Mouse (Mus musculus): Measurements from ENCODE around the gene Kctd17. TPM values are rescaled to one million over a fixed set of nuclear protein-coding genes. Genes with fewer than 3 reads are reported as not detected.

Gene Kctd17
- polyA plus RNA-seq, 1 experiment from 2014 or later: 60.5 TPM

DNA sequence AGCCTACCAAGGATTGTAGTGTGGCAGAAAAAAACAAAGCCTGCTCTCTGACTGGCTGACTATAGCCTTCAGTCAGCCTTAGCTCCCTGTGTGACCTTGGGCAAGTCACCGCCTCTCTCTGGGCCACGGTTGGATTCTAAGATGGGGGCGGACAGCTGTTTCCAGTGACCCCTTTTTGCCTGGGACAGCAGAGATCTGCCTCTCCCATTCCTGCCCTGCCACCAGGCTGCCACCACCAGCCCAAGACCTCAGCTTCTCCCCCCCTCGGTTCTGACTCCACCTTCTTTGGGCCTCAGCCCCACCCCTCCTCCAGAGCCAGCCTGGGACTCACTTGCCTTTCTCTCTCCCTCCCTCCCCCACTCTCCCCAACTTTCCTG is 9.6 kb downstream of the Kctd17 start:
- H3K4me2 ChIP-seq: no peak overlapping the region
- H3K4me3 ChIP-seq (ENCODE audit: low read depth, low read length): no peak overlapping the region
- H3K4me1 ChIP-seq (ENCODE audit: control insufficient read depth, insufficient read depth, low read length): peaks cover 37% of the 10 kb centered on the region
- H3K9me3 ChIP-seq (ENCODE audit: control insufficient read depth, low read length): no peaks in the 10 kb centered on the region
- no peak overlapping the region for H3K27ac ChIP-seq (ENCODE audit: low read depth, low read length)
- 37% methylated on average over 4 of the region's 4 CpGs for WGBS
- no peak for DNase-seq (ENCODE audit: low spot score, missing footprints)
- ATAC-seq (ENCODE audit: low FRiP score): no peak
- H3K27me3 ChIP-seq (ENCODE audit: control insufficient read depth, insufficient read depth, low read length): no peaks in the 10 kb centered on the region
- 0 out of 2 replicates have a peak, but pooled peaks cover 4% of the 10 kb centered on the region for H3K36me3 ChIP-seq (ENCODE audit: control insufficient read depth, insufficient read depth, low read length)
- no peak overlapping the region for H3K9ac ChIP-seq (ENCODE audit: low read length)

DNA sequence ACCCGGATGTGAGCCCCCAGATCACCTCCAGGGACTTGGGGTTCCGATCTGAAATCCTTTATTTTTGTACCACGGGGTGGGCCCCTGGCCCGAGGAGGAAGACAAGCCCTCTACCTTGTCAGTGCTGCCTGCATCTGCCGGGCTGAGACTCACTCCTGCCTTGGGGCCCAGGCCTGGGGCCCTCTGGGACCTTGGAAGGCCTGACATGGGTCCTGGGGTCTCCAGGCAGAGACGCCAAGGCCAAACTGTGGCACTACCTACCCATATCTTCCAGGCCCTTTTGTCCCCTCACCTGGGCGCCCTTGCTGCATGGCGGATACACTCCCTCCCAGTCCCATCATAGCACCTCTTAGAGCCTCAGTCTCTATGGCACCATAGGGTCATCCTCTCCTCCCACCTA is 10.1 kb downstream of the Kctd17 start:
- Histone ChIP-seq H3K9ac (ENCODE audit: low read length) (no peak overlapping the region), H3K9me3 (ENCODE audit: control insufficient read depth, low read length) (no peaks in the 10 kb centered on the region), H3K27me3 (ENCODE audit: control insufficient read depth, insufficient read depth, low read length) (no peaks in the 10 kb centered on the region), H3K36me3 (ENCODE audit: control insufficient read depth, insufficient read depth, low read length) (0 out of 2 replicates have a peak, but pooled peaks cover 4% of the 10 kb centered on the region), H3K4me1 (ENCODE audit: control insufficient read depth, insufficient read depth, low read length) (peaks cover 37% of the 10 kb centered on the region), H3K4me2 (no peak overlapping the region), H3K27ac (ENCODE audit: low read depth, low read length) (no peak overlapping the region), H3K4me3 (ENCODE audit: low read depth, low read length) (no peak overlapping the region)
- no peak for DNase-seq (ENCODE audit: low spot score, missing footprints)
- WGBS: 49% methylated on average over 8 of the region's 8 CpGs
- no peak for ATAC-seq (ENCODE audit: low FRiP score)

DNA sequence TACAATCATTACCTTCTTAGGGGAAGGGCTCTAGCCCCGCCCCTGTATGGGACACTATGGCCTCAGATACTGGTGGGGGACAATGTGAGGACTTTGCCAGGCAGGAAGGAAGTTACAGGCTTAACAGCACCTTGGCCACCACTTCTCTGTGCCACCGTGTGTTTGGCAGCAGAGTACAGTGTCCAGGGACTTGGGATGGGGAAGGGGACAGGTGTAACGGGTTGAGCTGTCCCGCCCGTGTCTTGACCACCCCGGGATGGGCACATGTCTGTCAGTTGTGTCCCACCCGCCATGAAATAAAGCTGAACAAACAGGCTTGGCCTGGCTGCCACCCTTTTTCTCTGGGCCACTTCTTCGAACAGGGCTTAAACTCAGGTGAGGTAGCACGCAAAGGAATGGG is 10.6 kb downstream of the Kctd17 start:
- WGBS: 60% methylated on average over 9 of the region's 9 CpGs
- Histone ChIP-seq H3K4me3 (ENCODE audit: low read depth, low read length) (no peak overlapping the region), H3K4me1 (ENCODE audit: control insufficient read depth, insufficient read depth, low read length) (peaks cover 39% of the 10 kb centered on the region), H3K9ac (ENCODE audit: low read length) (no peak overlapping the region), H3K36me3 (ENCODE audit: control insufficient read depth, insufficient read depth, low read length) (0 out of 2 replicates have a peak, but pooled peaks cover 2% of the 10 kb centered on the region), H3K27me3 (ENCODE audit: control insufficient read depth, insufficient read depth, low read length) (no peaks in the 10 kb centered on the region), H3K27ac (ENCODE audit: low read depth, low read length) (no peak overlapping the region), H3K9me3 (ENCODE audit: control insufficient read depth, low read length) (no peaks in the 10 kb centered on the region), H3K4me2 (no peak overlapping the region)
- DNase-seq (ENCODE audit: low spot score, missing footprints): no peak
- no peak for ATAC-seq (ENCODE audit: low FRiP score)

DNA sequence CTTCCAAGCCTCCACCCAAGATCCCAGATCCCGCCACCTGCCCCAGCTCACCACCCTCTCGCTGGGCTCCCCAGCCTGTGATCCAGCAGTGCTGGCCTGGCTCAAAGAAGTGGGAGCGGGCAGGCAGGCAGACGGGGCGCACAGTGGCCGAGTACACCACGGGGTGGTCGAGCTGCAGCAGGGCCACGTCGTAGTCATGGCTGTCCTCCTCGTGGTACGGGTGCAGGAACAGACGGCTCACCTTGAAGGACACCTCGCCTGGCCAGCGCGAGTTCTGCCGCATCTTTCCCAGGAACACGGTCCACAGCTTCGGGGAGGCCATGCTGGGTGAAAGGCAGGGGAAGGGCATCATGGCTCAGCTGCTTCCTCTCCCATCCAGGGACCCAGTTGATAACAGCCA is 13.9 kb downstream of the Kctd17 start:
- Histone ChIP-seq H3K4me3 (ENCODE audit: low read depth, low read length) (no peak overlapping the region), H3K27ac (ENCODE audit: low read depth, low read length) (no peak overlapping the region), H3K4me2 (no peak overlapping the region), H3K36me3 (ENCODE audit: control insufficient read depth, insufficient read depth, low read length) (no peaks in the 10 kb centered on the region), H3K4me1 (ENCODE audit: control insufficient read depth, insufficient read depth, low read length) (peaks cover 11% of the 10 kb centered on the region), H3K9me3 (ENCODE audit: control insufficient read depth, low read length) (no peaks in the 10 kb centered on the region), H3K27me3 (ENCODE audit: control insufficient read depth, insufficient read depth, low read length) (no peaks in the 10 kb centered on the region), H3K9ac (ENCODE audit: low read length) (no peak overlapping the region)
- ATAC-seq (ENCODE audit: low FRiP score) (no peak), DNase-seq (ENCODE audit: low spot score, missing footprints) (no peak)
- 87% methylated on average over 19 of the region's 19 CpGs for WGBS

DNA sequence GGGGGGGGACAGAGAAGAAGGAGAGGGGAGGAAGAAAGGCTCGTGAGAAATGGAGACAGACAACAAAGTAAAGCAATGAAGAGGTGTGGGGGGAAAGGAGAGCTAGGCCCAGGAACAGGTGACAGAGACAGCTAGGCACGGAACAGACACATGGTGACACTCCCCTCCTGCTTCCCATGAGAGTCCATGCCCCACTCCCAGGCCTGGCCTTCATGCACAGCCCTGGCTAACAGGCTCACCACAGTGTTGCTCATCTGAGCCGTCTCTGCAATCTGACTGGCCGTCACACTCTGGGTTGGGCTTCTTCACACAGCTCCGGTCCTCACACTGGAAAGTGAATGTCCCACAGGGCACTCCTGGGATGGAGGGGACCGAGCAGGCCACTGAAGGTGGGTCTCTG is 15.5 kb downstream of the Kctd17 start:
- H3K9me3 ChIP-seq (ENCODE audit: control insufficient read depth, low read length): no peaks in the 10 kb centered on the region
- WGBS: 55% methylated on average over 6 of the region's 6 CpGs
- no peaks in the 10 kb centered on the region for H3K36me3 ChIP-seq (ENCODE audit: control insufficient read depth, insufficient read depth, low read length)
- peaks cover 6% of the 10 kb centered on the region for H3K4me1 ChIP-seq (ENCODE audit: control insufficient read depth, insufficient read depth, low read length)
- H3K4me2 ChIP-seq: no peak overlapping the region
- no peak overlapping the region for H3K9ac ChIP-seq (ENCODE audit: low read length)
- no peak for DNase-seq (ENCODE audit: low spot score, missing footprints)
- no peaks in the 10 kb centered on the region for H3K27me3 ChIP-seq (ENCODE audit: control insufficient read depth, insufficient read depth, low read length)
- H3K27ac ChIP-seq (ENCODE audit: low read depth, low read length): no peak overlapping the region
- no peak overlapping the region for H3K4me3 ChIP-seq (ENCODE audit: low read depth, low read length)
- no peak for ATAC-seq (ENCODE audit: low FRiP score)

DNA sequence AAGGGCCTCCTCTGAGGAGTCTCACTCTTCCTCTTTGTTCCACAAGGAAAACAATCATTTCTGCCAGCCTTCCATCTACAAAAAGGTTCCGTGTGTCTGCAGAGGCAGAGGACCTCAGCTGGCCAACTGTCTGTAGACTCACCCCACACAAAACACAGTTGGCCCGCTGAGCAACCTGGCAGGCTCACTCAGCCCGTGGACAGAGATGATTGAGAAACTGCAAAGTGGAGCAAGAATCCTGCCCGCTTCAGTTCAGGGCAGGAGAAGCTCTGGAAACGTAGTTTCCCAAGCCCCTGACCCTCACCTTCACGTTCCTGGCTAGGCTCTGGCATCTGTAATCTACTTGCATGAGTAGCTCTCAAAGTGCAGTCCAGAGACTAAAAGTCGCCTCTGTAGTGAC is 18.8 kb downstream of the Kctd17 start:
- Histone ChIP-seq H3K27ac (ENCODE audit: low read depth, low read length) (no peak overlapping the region), H3K27me3 (ENCODE audit: control insufficient read depth, insufficient read depth, low read length) (no peaks in the 10 kb centered on the region), H3K9me3 (ENCODE audit: control insufficient read depth, low read length) (no peaks in the 10 kb centered on the region), H3K36me3 (ENCODE audit: control insufficient read depth, insufficient read depth, low read length) (no peaks in the 10 kb centered on the region), H3K4me2 (no peak overlapping the region), H3K4me1 (ENCODE audit: control insufficient read depth, insufficient read depth, low read length) (peaks cover 6% of the 10 kb centered on the region), H3K4me3 (ENCODE audit: low read depth, low read length) (no peak overlapping the region), H3K9ac (ENCODE audit: low read length) (peak overlapping the region; percentile 7; the same call in 1 of the 2 replicates)
- DNase-seq (ENCODE audit: low spot score, missing footprints) (no peak), ATAC-seq (ENCODE audit: low FRiP score) (peak; percentile 17; the same call in 1 of the 2 replicates)
- WGBS: 30% methylated on average over 7 of the region's 7 CpGs

DNA sequence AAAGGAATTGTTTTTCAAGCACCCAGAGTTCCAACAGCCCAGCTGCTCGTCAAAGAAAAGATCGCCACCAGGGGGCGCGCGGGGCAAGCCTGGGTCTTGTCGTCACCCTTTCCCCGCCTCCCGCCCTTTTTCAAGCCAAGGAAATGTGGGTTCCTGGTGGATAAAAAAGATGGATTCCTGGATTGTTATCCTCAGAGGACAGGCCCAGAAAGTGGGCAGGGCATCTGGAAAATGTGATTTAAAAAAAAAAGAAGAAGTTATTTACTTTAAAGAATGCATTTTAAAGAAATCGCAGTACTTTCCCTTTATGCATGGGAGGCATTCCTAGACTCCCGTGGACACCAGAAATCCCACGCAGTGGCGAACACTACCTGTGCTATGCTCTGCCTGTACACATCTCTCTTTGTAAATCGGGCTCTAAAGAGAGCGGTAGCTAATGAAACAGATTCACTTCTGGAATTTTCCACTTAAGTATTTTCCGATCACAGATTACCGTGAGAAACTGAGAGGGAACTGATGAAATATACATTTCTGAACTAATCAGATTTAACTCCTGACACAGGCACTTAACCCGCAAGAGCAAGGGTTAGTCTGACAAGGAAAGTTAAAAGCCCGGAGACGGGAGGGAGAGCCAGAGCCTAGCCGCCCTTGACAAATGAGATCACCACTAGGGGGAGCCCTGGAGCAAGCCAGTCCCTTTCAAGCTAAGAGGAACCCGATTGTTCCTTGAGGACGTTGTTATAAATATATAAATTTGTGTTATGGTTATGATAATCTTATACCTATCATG is 19.6 kb downstream of the Kctd17 start:
- H3K4me3 ChIP-seq (ENCODE audit: low read depth, low read length): peak overlapping the region; percentile 19; the same call in 1 of the 2 replicates
- H3K4me2 ChIP-seq: peak overlapping the region; percentile 59
- H3K9ac ChIP-seq (ENCODE audit: low read length): peak overlapping the region; percentile 73
- H3K36me3 ChIP-seq (ENCODE audit: control insufficient read depth, insufficient read depth, low read length): no peaks in the 10 kb centered on the region
- peaks cover 6% of the 10 kb centered on the region for H3K4me1 ChIP-seq (ENCODE audit: control insufficient read depth, insufficient read depth, low read length)
- DNase-seq (ENCODE audit: low spot score, missing footprints): peak; percentile 100
- peak; percentile 60 for ATAC-seq (ENCODE audit: low FRiP score)
- no peaks in the 10 kb centered on the region for H3K27me3 ChIP-seq (ENCODE audit: control insufficient read depth, insufficient read depth, low read length)
- WGBS: 2% methylated on average over 22 of the region's 22 CpGs
- no peak overlapping the region; the same call in 1 of the 2 replicates for H3K27ac ChIP-seq (ENCODE audit: low read depth, low read length)
- no peaks in the 10 kb centered on the region for H3K9me3 ChIP-seq (ENCODE audit: control insufficient read depth, low read length)

DNA sequence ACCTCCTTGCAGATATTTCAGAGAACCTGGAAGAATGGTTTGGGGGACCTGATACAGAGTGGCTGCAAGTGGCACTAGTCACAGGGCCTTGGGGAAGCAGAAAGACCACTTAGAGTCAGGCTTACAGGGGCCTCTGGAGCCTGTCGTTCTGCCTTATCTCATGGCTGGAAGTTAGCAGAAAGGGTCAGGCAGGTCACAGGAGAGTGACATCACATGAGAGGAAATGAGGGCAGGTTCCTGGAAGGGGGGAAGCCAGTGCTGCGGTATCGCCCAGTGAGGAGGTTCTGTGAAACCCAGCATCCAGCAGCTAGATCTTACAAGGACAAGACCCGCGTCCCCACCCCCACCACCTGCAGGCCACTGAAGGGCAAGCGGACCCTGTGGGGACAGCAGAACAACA is 20.8 kb downstream of the Kctd17 start:
- Histone ChIP-seq H3K36me3 (ENCODE audit: control insufficient read depth, insufficient read depth, low read length) (no peaks in the 10 kb centered on the region), H3K4me1 (ENCODE audit: control insufficient read depth, insufficient read depth, low read length) (peaks cover 4% of the 10 kb centered on the region), H3K9me3 (ENCODE audit: control insufficient read depth, low read length) (no peaks in the 10 kb centered on the region), H3K9ac (ENCODE audit: low read length) (no peak overlapping the region), H3K4me3 (ENCODE audit: low read depth, low read length) (no peak overlapping the region), H3K27me3 (ENCODE audit: control insufficient read depth, insufficient read depth, low read length) (no peaks in the 10 kb centered on the region), H3K27ac (ENCODE audit: low read depth, low read length) (no peak overlapping the region), H3K4me2 (no peak overlapping the region)
- DNase-seq (ENCODE audit: low spot score, missing footprints) (no peak), ATAC-seq (ENCODE audit: low FRiP score) (no peak)
- 67% methylated on average over 6 of the region's 6 CpGs for WGBS

DNA sequence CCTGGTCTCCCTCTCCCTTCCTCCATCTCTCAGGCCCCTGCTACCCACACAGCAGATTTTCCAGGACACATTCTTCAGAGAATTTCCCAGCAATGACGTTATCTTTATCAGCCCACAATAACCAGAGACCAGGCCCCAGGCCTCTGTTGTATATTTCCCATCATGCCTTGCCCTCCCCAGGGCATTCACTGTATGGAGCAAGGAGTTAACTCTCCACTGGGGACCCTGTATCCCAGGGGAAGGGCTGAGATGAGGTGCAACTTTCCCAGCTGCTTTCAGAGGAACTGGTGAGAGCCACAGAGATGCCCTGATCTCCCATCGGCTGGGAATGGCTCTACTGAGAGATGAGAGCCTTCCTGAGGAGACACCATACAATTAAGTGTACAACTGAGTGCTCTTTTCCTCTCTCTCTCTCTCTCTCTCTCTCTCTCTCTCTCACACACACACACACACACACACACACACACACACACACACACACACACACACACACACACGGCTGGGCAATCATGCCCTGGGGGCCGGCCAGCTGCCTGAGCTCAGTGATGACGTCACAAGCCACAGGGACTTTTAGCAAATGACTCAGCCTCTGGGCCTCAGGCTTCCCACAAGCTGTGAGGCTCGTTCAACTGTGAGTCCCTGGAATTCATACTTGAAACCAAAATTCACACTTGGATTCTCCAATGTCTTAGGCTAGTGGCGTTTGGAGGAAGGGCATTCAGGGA is 21.5 kb downstream of the Kctd17 start:
- no peaks in the 10 kb centered on the region for H3K27me3 ChIP-seq (ENCODE audit: control insufficient read depth, insufficient read depth, low read length)
- 0 out of 2 replicates have a peak overlapping the region, but pooled peaks have one; percentile 9 for H3K9ac ChIP-seq (ENCODE audit: low read length)
- H3K27ac ChIP-seq (ENCODE audit: low read depth, low read length): no peak overlapping the region
- 51% methylated on average over 7 of the region's 7 CpGs for WGBS
- ATAC-seq (ENCODE audit: low FRiP score) (no peak), DNase-seq (ENCODE audit: low spot score, missing footprints) (no peak)
- no peak overlapping the region for H3K4me2 ChIP-seq
- no peak overlapping the region for H3K4me3 ChIP-seq (ENCODE audit: low read depth, low read length)
- H3K9me3 ChIP-seq (ENCODE audit: control insufficient read depth, low read length): no peaks in the 10 kb centered on the region
- H3K4me1 ChIP-seq (ENCODE audit: control insufficient read depth, insufficient read depth, low read length): peaks cover 4% of the 10 kb centered on the region
- no peaks in the 10 kb centered on the region for H3K36me3 ChIP-seq (ENCODE audit: control insufficient read depth, insufficient read depth, low read length)

Data from midbrain, embryonic 11.5 days (tissue).